Comparison of ENCODE assay signal across 8 mouse cellular contexts in the genomic region with DNA sequence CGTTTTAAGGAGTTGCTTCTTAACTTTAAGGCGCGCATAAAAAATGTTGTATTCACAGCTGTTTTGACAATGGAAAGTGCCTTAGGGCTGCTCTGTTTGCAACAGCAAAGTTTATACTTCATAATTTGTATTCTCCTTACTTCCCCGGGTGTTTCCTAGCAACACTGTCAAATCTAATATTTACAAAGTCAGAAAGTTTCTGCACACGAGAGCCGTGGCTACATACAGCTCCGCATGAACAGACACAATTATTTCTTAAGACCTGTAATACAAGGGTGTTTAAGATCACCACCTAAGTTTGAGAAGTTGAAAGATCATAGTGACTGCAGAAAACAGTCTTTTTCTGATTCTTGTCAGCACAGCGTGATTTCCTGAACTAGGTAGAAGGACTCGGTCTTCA. TPM values are rescaled to one million over a fixed set of nuclear protein-coding genes. Genes with fewer than 3 reads are reported as not detected.
DNase-seq lines count a peak whose midpoint lies in the region; ATAC-seq and TF ChIP-seq lines count a peak whose summit lies in the region.

No protein-coding gene starts in this region.

- DNase-seq in kidney, postnatal 0 days (ENCODE audit: low spot score): no peak
- no peak for DNase-seq in kidney, adult 18-20 months
- peak; percentile 32 for DNase-seq in embryonic facial prominence, embryonic 11.5 days (ENCODE audit: low spot score)
- DNase-seq in naive thymus-derived CD4-positive, alpha-beta T cell, adult 2 months (ENCODE audit: low read depth): peak; percentile 24
- DNase-seq in adrenal gland, adult 2 months: no peak
- no peak for DNase-seq in adipocyte (ENCODE audit: low spot score)
- no peak for DNase-seq in right cerebral cortex, postnatal 25 days

- H3K27me3 ChIP-seq in kidney, postnatal 0 days (ENCODE audit: insufficient read depth, low read length): no peaks in the 10 kb centered on the region
- no peaks in the 10 kb centered on the region for H3K27me3 ChIP-seq in embryonic facial prominence, embryonic 11.5 days (ENCODE audit: control insufficient read depth, insufficient read depth, low read length)
- no peaks in the 10 kb centered on the region for H3K27me3 ChIP-seq in intestine, postnatal 0 days (replicated peaks; ENCODE audit: control insufficient read depth, insufficient read depth, low read length)

- peak overlapping the region; percentile 29 for H3K4me3 ChIP-seq in kidney, postnatal 0 days (replicated peaks; ENCODE audit: low read depth, low read length)
- H3K4me3 ChIP-seq in embryonic facial prominence, embryonic 11.5 days (ENCODE audit: low read depth, low read length): peak overlapping the region; percentile 21
- H3K4me3 ChIP-seq in intestine, postnatal 0 days (ENCODE audit: low read depth, low read length): peak overlapping the region; percentile 34

- ATAC-seq in kidney, postnatal 0 days (replicated peaks; ENCODE audit: low FRiP score, low read depth): no peak
- ATAC-seq in embryonic facial prominence, embryonic 11.5 days (replicated peaks; ENCODE audit: insufficient number of reproducible peaks, low FRiP score, low TSS enrichment, low read depth): no peak
- no peak for ATAC-seq in intestine, postnatal 0 days

- WGBS in kidney, postnatal 0 days: 18% methylated on average over 9 of the region's 9 CpGs
- WGBS in embryonic facial prominence, embryonic 11.5 days: 10% methylated on average over 9 of the region's 9 CpGs
- WGBS in intestine, postnatal 0 days: 11% methylated on average over 9 of the region's 9 CpGs

- H3K36me3 ChIP-seq in kidney, postnatal 0 days (ENCODE audit: insufficient read depth, low read length): no peaks in the 10 kb centered on the region
- no peaks in the 10 kb centered on the region for H3K36me3 ChIP-seq in embryonic facial prominence, embryonic 11.5 days (replicated peaks; ENCODE audit: control insufficient read depth, insufficient read depth, low read depth, low read length)
- no peaks in the 10 kb centered on the region for H3K36me3 ChIP-seq in intestine, postnatal 0 days (ENCODE audit: control insufficient read depth, insufficient read depth)

- H3K9ac ChIP-seq in kidney, postnatal 0 days (ENCODE audit: low read depth, low read length): no peak overlapping the region
- H3K9ac ChIP-seq in embryonic facial prominence, embryonic 11.5 days (replicated peaks; ENCODE audit: low read length): peak overlapping the region; percentile 39
- H3K9ac ChIP-seq in intestine, postnatal 0 days (ENCODE audit: low read depth, low read length): peak overlapping the region; percentile 8; the same call in 1 of the 2 replicates

- no peaks in the 10 kb centered on the region for H3K4me1 ChIP-seq in kidney, postnatal 0 days (replicated peaks; ENCODE audit: insufficient read depth, low read length)
- H3K4me1 ChIP-seq in embryonic facial prominence, embryonic 11.5 days (ENCODE audit: control insufficient read depth, insufficient read depth, low read length): no peaks in the 10 kb centered on the region
- no peaks in the 10 kb centered on the region for H3K4me1 ChIP-seq in intestine, postnatal 0 days (replicated peaks; ENCODE audit: control insufficient read depth, insufficient read depth, low read length)

- H3K4me2 ChIP-seq in kidney, postnatal 0 days (ENCODE audit: low read length): peak overlapping the region; percentile 71
- H3K4me2 ChIP-seq in embryonic facial prominence, embryonic 11.5 days (ENCODE audit: low read depth, low read length): peak overlapping the region; percentile 37
- peak overlapping the region; percentile 72 for H3K4me2 ChIP-seq in intestine, postnatal 0 days (replicated peaks; ENCODE audit: low read depth)

- no peak overlapping the region for H3K27ac ChIP-seq in kidney, postnatal 0 days
- no peak overlapping the region for H3K27ac ChIP-seq in embryonic facial prominence, embryonic 11.5 days (replicated peaks; ENCODE audit: low read depth, low read length)
- H3K27ac ChIP-seq in intestine, postnatal 0 days (ENCODE audit: low read depth, low read length): no peak overlapping the region

- H3K9me3 ChIP-seq in kidney, postnatal 0 days (replicated peaks; ENCODE audit: low read length): no peaks in the 10 kb centered on the region
- no peaks in the 10 kb centered on the region for H3K9me3 ChIP-seq in embryonic facial prominence, embryonic 11.5 days (replicated peaks; ENCODE audit: control insufficient read depth, low read length)
- H3K9me3 ChIP-seq in intestine, postnatal 0 days (ENCODE audit: control insufficient read depth): no peaks in the 10 kb centered on the region

- no peak for TF ChIP-seq CTCF in kidney, postnatal 0 days (IDR thresholded peaks at IDR 0.05; ENCODE audit: low read depth)
- TF ChIP-seq CTCF in intestine, postnatal 0 days (IDR thresholded peaks at IDR 0.05; ENCODE audit: low read depth): no peak

RNA-seq across cellular contexts. Expression of a gene that starts 0.5 kb away (rescaled TPM):
- polyA plus RNA-seq in kidney, postnatal 0 days (2015; fragmentation: Nextera tagmentation; extraction: Ambion mirVana): 0.20 and 0.24 TPM in 2 replicates
- 1.1 and 1.5 TPM in 2 replicates for polyA plus RNA-seq in embryonic facial prominence, embryonic 11.5 days (2014; fragmentation: Nextera tagmentation; extraction: Ambion mirVana)
- 0.05 and 0.13 TPM in 2 replicates for polyA plus RNA-seq in intestine, postnatal 0 days (2015; fragmentation: Nextera tagmentation; extraction: Ambion mirVana)
- 1 to 10 TPM in 1 of 2 experiments, under 1 TPM in 1; 0.28 to 1.3 TPM for total RNA-seq in adrenal gland, adult 2 months (2021)
- 0.77 TPM in 1 of 2 replicates, not detected in the other for polyA plus RNA-seq in adrenal gland, adult 2 months (2012; rRNA removed)

Comparison
In these comparisons a context has a peak if more than half of its experiments do, and no peak if none do; other contexts are left out.
1. DNase-seq: peak in embryonic facial prominence, embryonic 11.5 days (single experiment) and naive thymus-derived CD4-positive, alpha-beta T cell, adult 2 months (single experiment); none in kidney, postnatal 0 days (single experiment), kidney, adult 18-20 months (single experiment), adrenal gland, adult 2 months (single experiment), adipocyte (single experiment) and right cerebral cortex, postnatal 25 days (single experiment).
2. Peak in every context shown above with its lines, with median percentiles within 50 percentile points of each other: H3K4me2 ChIP-seq and H3K4me3 ChIP-seq.